Mouse (Mus musculus) lung, embryonic 15.5 days (tissue): Measurements from ENCODE around the gene 1700109H08Rik. TPM values are rescaled to one million over a fixed set of nuclear protein-coding genes. Genes with fewer than 3 reads are reported as not detected.

ENCODE experiments used
- ATAC-seq: fragments of 200-750 bp; cut with Nextera tagmentation; 2 replicates; pipeline ENCODE4 v1.8.0; 2017; ENCODE audit warnings: moderate number of reproducible peaks, borderline replicate concordance; ENCODE audit not compliant: low FRiP score, low TSS enrichment; ENCODE audit errors: extremely low read depth
- H3K27ac ChIP-seq: fragments of 300-500 bp; sonication (generic); 2 replicates; pipeline ENCODE4 v1.5.1; 2015; ENCODE audit warnings: moderate library complexity, mild to moderate bottlenecking, inconsistent platforms
- H3K27me3 ChIP-seq: fragments of 300-500 bp; sonication (generic); 2 replicates; pipeline ENCODE4 v1.6.1; 2015; ENCODE audit warnings: inconsistent platforms
- H3K36me3 ChIP-seq: fragments of 300-500 bp; sonication (generic); 2 replicates; pipeline ENCODE4 v1.6.1; 2015; ENCODE audit warnings: inconsistent platforms
- H3K4me1 ChIP-seq: fragments of 300-500 bp; sonication (generic); 2 replicates; pipeline ENCODE4 v1.6.1; 2015; ENCODE audit warnings: inconsistent platforms
- H3K4me2 ChIP-seq: fragments of 300-500 bp; sonication (generic); 2 replicates; pipeline ENCODE4 v1.6.1; 2015; ENCODE audit warnings: inconsistent platforms, mild to moderate bottlenecking, moderate library complexity
- H3K4me3 ChIP-seq: fragments of 300-500 bp; sonication (generic); 2 replicates; pipeline ENCODE4 v1.5.1; 2015; ENCODE audit warnings: mild to moderate bottlenecking, inconsistent platforms
- H3K9ac ChIP-seq: fragments of 300-500 bp; sonication (generic); 2 replicates; pipeline ENCODE4 v1.6.1; 2015; ENCODE audit warnings: inconsistent platforms
- H3K9me3 ChIP-seq: fragments of 300-500 bp; sonication (generic); 2 replicates; pipeline ENCODE4 v1.6.1; 2016; ENCODE audit warnings: inconsistent platforms
- WGBS: fragments of 180-500 bp; shearing (Covaris S2); methylation state at CpG from one replicate; pipeline ENCODE4 v1.1.7; 2015; 5-methylcytosine and 5-hydroxymethylcytosine counted together
- polyA plus RNA-seq: library from polyadenylated mRNA; unstranded; fragments of >200 nt; fragmentation: Nextera tagmentation; extraction: Ambion mirVana; gene quantifications from 2 replicates; pipeline ENCODE4 v1.2.1, GENCODE M21; 2015

The 1700109H08Rik gene
- polyA plus RNA-seq, 1 experiment from 2014 or later = 2.0 TPM

- H3K9me3 ChIP-seq = no peaks in the 10 kb centered on the region
- H3K4me2 ChIP-seq = no peak overlapping the region
- H3K27me3 ChIP-seq = no peaks in the 10 kb centered on the region
- peaks cover 5% of the 10 kb centered on the region; the same call in 1 of the 2 replicates for H3K36me3 ChIP-seq
- peaks cover 14% of the 10 kb centered on the region for H3K4me1 ChIP-seq
- H3K27ac ChIP-seq = no peak overlapping the region
- no peak for ATAC-seq
- no peak overlapping the region for H3K4me3 ChIP-seq
- 88% methylated on average over 1 of the region's 1 CpGs for WGBS
- H3K9ac ChIP-seq = no peak overlapping the region
Observed at GRCm38 (mm10) chr5:3546226-3546625, 25.1 kb upstream of the 1700109H08Rik start.

- Histone ChIP-seq H3K4me1 (no peaks in the 10 kb centered on the region), H3K4me3 (no peak overlapping the region), H3K9ac (no peak overlapping the region), H3K9me3 (no peaks in the 10 kb centered on the region), H3K27ac (no peak overlapping the region), H3K36me3 (peaks cover 23% of the 10 kb centered on the region), H3K27me3 (no peaks in the 10 kb centered on the region), H3K4me2 (no peak overlapping the region)
- ATAC-seq = no peak
- 98% methylated on average over 1 of the region's 1 CpGs for WGBS
Observed at GRCm38 (mm10) chr5:3551481-3551880, 19.9 kb upstream of the 1700109H08Rik start.

- no peaks in the 10 kb centered on the region for H3K4me1 ChIP-seq
- H3K4me3 ChIP-seq = no peak overlapping the region
- no peak overlapping the region for H3K27ac ChIP-seq
- H3K9me3 ChIP-seq = no peaks in the 10 kb centered on the region
- H3K4me2 ChIP-seq = no peak overlapping the region
- ATAC-seq = no peak
- no peaks in the 10 kb centered on the region for H3K27me3 ChIP-seq
- H3K36me3 ChIP-seq = peaks cover 32% of the 10 kb centered on the region
- H3K9ac ChIP-seq = no peak overlapping the region
- 83% methylated on average over 2 of the region's 2 CpGs for WGBS
Observed at GRCm38 (mm10) chr5:3554198-3554597, 17.2 kb upstream of the 1700109H08Rik start.

- H3K27ac ChIP-seq = no peak overlapping the region
- H3K4me2 ChIP-seq = no peak overlapping the region
- WGBS = 91% methylated on average over 2 of the region's 2 CpGs
- no peak for ATAC-seq
- H3K36me3 ChIP-seq = peaks cover 95% of the 10 kb centered on the region
- H3K4me3 ChIP-seq = no peak overlapping the region
- no peaks in the 10 kb centered on the region for H3K27me3 ChIP-seq
- H3K9me3 ChIP-seq = no peaks in the 10 kb centered on the region
- no peaks in the 10 kb centered on the region for H3K4me1 ChIP-seq
- no peak overlapping the region for H3K9ac ChIP-seq
Observed at GRCm38 (mm10) chr5:3574825-3575224, 3.5 kb downstream of the 1700109H08Rik start.

GRCm38 (mm10) chr5:3577939-3578338 is 6.6 kb downstream of the 1700109H08Rik start:
- H3K4me3 ChIP-seq = no peak overlapping the region
- H3K4me2 ChIP-seq = no peak overlapping the region
- H3K9ac ChIP-seq = no peak overlapping the region
- no peaks in the 10 kb centered on the region for H3K9me3 ChIP-seq
- WGBS = 75% methylated on average over 2 of the region's 2 CpGs
- H3K27me3 ChIP-seq = no peaks in the 10 kb centered on the region
- ATAC-seq = no peak
- peaks cover 91% of the 10 kb centered on the region for H3K36me3 ChIP-seq
- no peaks in the 10 kb centered on the region for H3K4me1 ChIP-seq
- H3K27ac ChIP-seq = no peak overlapping the region

- H3K27me3 ChIP-seq = no peaks in the 10 kb centered on the region
- no peak for ATAC-seq
- peaks cover 89% of the 10 kb centered on the region for H3K36me3 ChIP-seq
- H3K4me2 ChIP-seq = no peak overlapping the region
- WGBS = 94% methylated on average over 7 of the region's 7 CpGs
- no peaks in the 10 kb centered on the region for H3K9me3 ChIP-seq
- H3K27ac ChIP-seq = no peak overlapping the region
- H3K9ac ChIP-seq = no peak overlapping the region
- no peaks in the 10 kb centered on the region for H3K4me1 ChIP-seq
- H3K4me3 ChIP-seq = no peak overlapping the region
Observed at GRCm38 (mm10) chr5:3579066-3579465, 7.7 kb downstream of the 1700109H08Rik start.

GRCm38 (mm10) chr5:3595693-3596398 is 24.5 kb downstream of the 1700109H08Rik start, which contains the start of gene Pex1:
Pex1 (plus strand) TSS chr5:3596066.
- H3K27ac ChIP-seq = peak within 1 kb of the TSS; percentile 74
- peak within 1 kb of the TSS; percentile 73 for H3K4me2 ChIP-seq
- peaks cover 13% of the 10 kb centered on the region for H3K4me1 ChIP-seq
- WGBS = under 1% methylated on average over 50 of the region's 50 CpGs
- ATAC-seq = peak; percentile 99
- H3K9ac ChIP-seq = peak within 1 kb of the TSS; percentile 68
- H3K27me3 ChIP-seq = no peaks in the 10 kb centered on the region
- peak within 1 kb of the TSS; percentile 86 for H3K4me3 ChIP-seq
- H3K36me3 ChIP-seq = peaks cover 19% of the 10 kb centered on the region
- H3K9me3 ChIP-seq = no peaks in the 10 kb centered on the region

- H3K9me3 ChIP-seq = no peaks in the 10 kb centered on the region
- under 1% methylated on average over 31 of the region's 31 CpGs for WGBS
Observed at GRCm38 (mm10) chr5:3596399-3596766, 25.0 kb downstream of the 1700109H08Rik start, which contains the start of gene Rbm48. Rbm48 (minus strand) TSS chr5:3596585.

GRCm38 (mm10) chr5:3597171-3597570 is 25.8 kb downstream of the 1700109H08Rik start:
- H3K4me1 ChIP-seq = peaks cover 13% of the 10 kb centered on the region
- H3K9ac ChIP-seq = peak overlapping the region; percentile 68
- no peaks in the 10 kb centered on the region for H3K27me3 ChIP-seq
- H3K27ac ChIP-seq = no peak overlapping the region
- no peaks in the 10 kb centered on the region for H3K9me3 ChIP-seq
- peak overlapping the region; percentile 86 for H3K4me3 ChIP-seq
- H3K36me3 ChIP-seq = 0 out of 2 replicates have a peak, but pooled peaks cover 7% of the 10 kb centered on the region
- peak overlapping the region; percentile 71 for H3K4me2 ChIP-seq
- ATAC-seq = no peak

More at GRCm38 (mm10) chr5:3596399-3596766, 25.0 kb downstream of the 1700109H08Rik start, which contains the start of gene Rbm48:
- peak within 1 kb of the TSS; percentile 73 for H3K4me2 ChIP-seq
- no peaks in the 10 kb centered on the region for H3K27me3 ChIP-seq
- peak; percentile 83 for ATAC-seq
- H3K9ac ChIP-seq = peak within 1 kb of the TSS; percentile 68
- H3K27ac ChIP-seq = peak within 1 kb of the TSS; percentile 74
- peaks cover 14% of the 10 kb centered on the region for H3K36me3 ChIP-seq
- H3K4me1 ChIP-seq = peaks cover 13% of the 10 kb centered on the region
- peak within 1 kb of the TSS; percentile 86 for H3K4me3 ChIP-seq

- Histone ChIP-seq H3K36me3 (0 out of 2 replicates have a peak, but pooled peaks cover under 1% of the 10 kb centered on the region), H3K27ac (no peak overlapping the region), H3K4me2 (no peak overlapping the region), H3K27me3 (no peaks in the 10 kb centered on the region), H3K4me3 (no peak overlapping the region), H3K9ac (no peak overlapping the region), H3K9me3 (no peaks in the 10 kb centered on the region), H3K4me1 (peaks cover 13% of the 10 kb centered on the region)
- ATAC-seq = no peak
- WGBS = 88% methylated on average over 5 of the region's 5 CpGs
Observed at GRCm38 (mm10) chr5:3598766-3599165, 27.4 kb downstream of the 1700109H08Rik start.

GRCm38 (mm10) chr5:3600298-3600697 is 28.9 kb downstream of the 1700109H08Rik start:
- Histone ChIP-seq H3K27ac (no peak overlapping the region), H3K4me3 (no peak overlapping the region), H3K4me1 (peaks cover 6% of the 10 kb centered on the region), H3K4me2 (no peak overlapping the region), H3K36me3 (no peaks in the 10 kb centered on the region), H3K9ac (no peak overlapping the region), H3K27me3 (no peaks in the 10 kb centered on the region), H3K9me3 (no peaks in the 10 kb centered on the region)
- ATAC-seq = no peak
- WGBS = 72% methylated on average over 1 of the region's 1 CpGs

- Histone ChIP-seq H3K4me2 (no peak overlapping the region), H3K36me3 (peaks cover 5% of the 10 kb centered on the region; the same call in 1 of the 2 replicates), H3K9ac (no peak overlapping the region), H3K27me3 (no peaks in the 10 kb centered on the region), H3K9me3 (no peaks in the 10 kb centered on the region), H3K4me3 (no peak overlapping the region), H3K4me1 (peaks cover 5% of the 10 kb centered on the region; the same call in 1 of the 2 replicates), H3K27ac (no peak overlapping the region)
- 83% methylated on average over 3 of the region's 3 CpGs for WGBS
- no peak for ATAC-seq
Observed at GRCm38 (mm10) chr5:3600790-3601189, 29.4 kb downstream of the 1700109H08Rik start.
